Mouse (Mus musculus) liver, embryonic 12.5 days (tissue): Measurements from ENCODE around the gene Hoxc6. TPM values are rescaled to one million over a fixed set of nuclear protein-coding genes. Genes with fewer than 3 reads are reported as not detected.

Experiments used
- ATAC-seq: fragments of 200-750 bp; cut with Nextera tagmentation; 2 replicates; pipeline ENCODE4 v1.8.0; 2017; ENCODE audit warnings: moderate number of reproducible peaks, mild to moderate bottlenecking, moderate library complexity
- H3K27ac ChIP-seq: fragments of 300-500 bp; sonication (generic); 2 replicates; pipeline ENCODE4 v1.5.1; 2016; ENCODE audit warnings: mild to moderate bottlenecking
- H3K27me3 ChIP-seq: fragments of 300-500 bp; sonication (generic); replicated peaks from 2 replicates; pipeline ENCODE4 v1.6.1; 2016; ENCODE audit warnings: mild to moderate bottlenecking, moderate library complexity
- H3K36me3 ChIP-seq: fragments of 300-500 bp; sonication (generic); 2 replicates; pipeline ENCODE4 v1.6.1; 2016; ENCODE audit warnings: mild to moderate bottlenecking, moderate library complexity
- H3K4me1 ChIP-seq: fragments of 300-500 bp; sonication (generic); 2 replicates; pipeline ENCODE4 v1.6.1; 2016
- H3K4me2 ChIP-seq: fragments of 300-500 bp; sonication (generic); 2 replicates; pipeline ENCODE4 v1.6.1; 2016; ENCODE audit warnings: mild to moderate bottlenecking, moderate library complexity
- H3K4me3 ChIP-seq: fragments of 300-500 bp; sonication (generic); 2 replicates; pipeline ENCODE4 v1.5.1; 2016; ENCODE audit warnings: mild to moderate bottlenecking, moderate library complexity
- H3K9ac ChIP-seq: fragments of 300-500 bp; sonication (generic); 2 replicates; pipeline ENCODE4 v1.6.1; 2016; ENCODE audit warnings: mild to moderate bottlenecking, moderate library complexity
- H3K9me3 ChIP-seq: fragments of 300-500 bp; sonication (generic); replicated peaks from 2 replicates; pipeline ENCODE4 v1.6.1; 2016; ENCODE audit warnings: mild to moderate bottlenecking, moderate library complexity
- WGBS: fragments of 180-500 bp; shearing (Covaris S2); methylation state at CpG from one replicate; pipeline ENCODE4 v1.1.7; 2016; ENCODE audit not compliant: insufficient replicate concordance; 5-methylcytosine and 5-hydroxymethylcytosine counted together
- polyA plus RNA-seq: library from polyadenylated mRNA; unstranded; fragments of >200 nt; fragmentation: Nextera tagmentation; extraction: Ambion mirVana; gene quantifications from 2 replicates; pipeline ENCODE4 v1.2.1, GENCODE M21; 2016

Hoxc6 gene
- polyA plus RNA-seq: 0.17 and 0.19 TPM in 2 replicates

DNA sequence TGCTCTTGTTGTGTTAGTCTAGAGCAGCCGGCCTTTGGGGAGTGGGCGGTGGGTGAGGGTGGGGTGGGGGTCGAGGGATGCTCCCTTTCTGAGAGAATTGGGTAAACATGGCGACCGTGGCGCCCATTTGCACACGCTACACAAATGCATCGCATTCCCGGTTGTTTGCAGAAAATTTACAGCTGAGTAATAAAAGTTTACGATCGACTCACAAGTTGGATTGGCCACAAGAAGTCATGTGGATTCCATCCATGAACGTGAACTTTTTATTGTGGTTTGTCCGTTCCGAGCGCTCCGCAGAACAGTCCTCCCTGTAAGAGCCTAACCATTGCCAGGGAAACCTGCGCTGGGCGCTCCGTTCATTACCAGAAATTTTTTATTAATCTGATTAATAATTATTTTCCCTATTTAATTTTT lies at the start of gene Hoxc6:
Gene Hoxc6, plus strand, starts transcription at position 319 of the 417 bp plus-strand sequence.
- peak within 1 kb of the TSS; percentile 48 for H3K4me3 ChIP-seq
- peak within 1 kb of the TSS; percentile 19; the same call in 1 of the 2 replicates for H3K9ac ChIP-seq
- no peak for ATAC-seq
- no peak within 1 kb of the TSS for H3K27ac ChIP-seq
- H3K36me3 ChIP-seq: no peaks in the 10 kb centered on the region
- H3K27me3 ChIP-seq: peaks cover 99% of the 10 kb centered on the region
- H3K4me2 ChIP-seq: peak within 1 kb of the TSS; percentile 69
- H3K4me1 ChIP-seq: peaks cover 17% of the 10 kb centered on the region; the same call in 1 of the 2 replicates
- 2% methylated on average over 19 of the region's 19 CpGs for WGBS
- H3K9me3 ChIP-seq: no peaks in the 10 kb centered on the region

- H3K4me3 ChIP-seq: no peak overlapping the region
- H3K27ac ChIP-seq: no peak overlapping the region
- H3K9me3 ChIP-seq: no peaks in the 10 kb centered on the region
- no peak for ATAC-seq
- H3K36me3 ChIP-seq: no peaks in the 10 kb centered on the region
- H3K9ac ChIP-seq: no peak overlapping the region
- H3K4me1 ChIP-seq: no peaks in the 10 kb centered on the region
- H3K27me3 ChIP-seq: peaks cover 99% of the 10 kb centered on the region
- 18% methylated on average over 2 of the region's 2 CpGs for WGBS
- no peak overlapping the region for H3K4me2 ChIP-seq
Measured at GRCm38 (mm10) chr15:102948842-102949241, 49.2 kb upstream of the Hoxc6 start.

- Histone ChIP-seq H3K9ac (no peak overlapping the region), H3K4me1 (no peaks in the 10 kb centered on the region), H3K27me3 (peaks cover 100% of the 10 kb centered on the region), H3K4me2 (no peak overlapping the region), H3K27ac (no peak overlapping the region), H3K9me3 (no peaks in the 10 kb centered on the region), H3K36me3 (no peaks in the 10 kb centered on the region), H3K4me3 (no peak overlapping the region)
- ATAC-seq: no peak
- WGBS: 3% methylated on average over 20 of the region's 20 CpGs
Measured at GRCm38 (mm10) chr15:102949696-102950095, 48.4 kb upstream of the Hoxc6 start.

DNA sequence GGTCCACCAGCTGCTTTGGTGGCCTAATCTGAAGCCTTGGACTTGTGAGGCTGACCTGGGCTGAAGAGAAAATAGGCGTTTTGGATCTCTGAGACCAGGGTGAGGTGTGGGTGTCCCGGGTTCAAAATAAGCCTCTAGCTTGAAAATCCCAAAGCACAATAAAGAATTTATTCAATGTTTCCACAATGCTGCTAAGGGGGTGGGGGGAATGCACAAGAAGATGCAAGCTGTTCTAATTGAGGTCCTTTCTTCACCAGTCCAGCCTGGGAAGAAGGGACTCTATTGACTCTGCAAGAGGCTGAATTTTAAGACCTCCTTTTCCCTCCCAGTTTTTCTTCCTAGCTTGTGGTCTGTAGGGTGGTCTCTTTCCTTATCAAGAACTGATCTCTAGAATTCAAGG lies 47.2 kb upstream of the Hoxc6 start:
- Histone ChIP-seq H3K9ac (no peak overlapping the region), H3K4me1 (no peaks in the 10 kb centered on the region), H3K4me2 (no peak overlapping the region), H3K27me3 (peaks cover 100% of the 10 kb centered on the region), H3K27ac (no peak overlapping the region), H3K9me3 (no peaks in the 10 kb centered on the region), H3K36me3 (no peaks in the 10 kb centered on the region), H3K4me3 (no peak overlapping the region)
- 16% methylated on average over 2 of the region's 2 CpGs for WGBS
- ATAC-seq: no peak

- H3K9ac ChIP-seq: no peak overlapping the region
- ATAC-seq: no peak
- 10% methylated on average over 6 of the region's 6 CpGs for WGBS
Measured at GRCm38 (mm10) chr15:102953561-102953960, 44.5 kb upstream of the Hoxc6 start.

DNA sequence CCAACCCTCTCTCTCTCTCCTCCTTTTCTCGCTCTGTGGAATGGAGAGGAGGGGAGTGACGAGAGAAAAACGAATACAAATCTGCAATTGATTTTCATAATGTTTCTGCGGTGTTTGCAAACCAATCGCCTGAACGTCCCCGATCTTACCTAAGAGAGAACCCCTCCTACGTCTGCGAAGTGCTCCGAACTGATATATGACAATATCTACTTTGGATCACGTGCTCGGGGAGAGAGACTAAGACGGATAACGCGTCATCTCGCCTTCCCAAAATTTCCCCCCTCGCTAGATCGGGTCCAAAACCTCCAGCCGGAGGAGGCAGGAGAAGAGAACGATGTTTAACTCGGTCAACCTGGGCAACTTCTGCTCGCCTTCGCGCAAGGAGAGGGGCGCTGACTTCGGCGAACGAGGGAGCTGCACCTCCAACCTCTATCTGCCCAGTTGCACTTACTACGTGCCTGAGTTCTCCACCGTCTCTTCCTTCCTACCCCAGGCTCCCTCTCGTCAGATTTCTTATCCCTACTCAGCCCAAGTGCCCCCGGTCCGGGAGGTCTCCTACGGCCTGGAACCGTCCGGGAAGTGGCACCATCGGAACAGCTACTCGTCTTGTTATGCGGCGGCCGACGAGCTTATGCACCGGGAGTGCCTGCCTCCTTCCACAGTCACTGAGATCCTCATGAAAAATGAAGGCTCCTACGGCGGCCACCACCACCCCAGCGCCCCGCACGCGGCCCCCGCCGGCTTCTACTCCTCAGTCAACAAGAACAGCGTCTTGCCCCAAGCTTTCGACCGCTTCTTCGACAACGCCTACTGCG lies 43.7 kb upstream of the Hoxc6 start, which contains the start of gene Hoxc11:
Gene Hoxc11, plus strand, starts transcription at position 236 of the 815 bp plus-strand sequence.
- no peaks in the 10 kb centered on the region for H3K4me1 ChIP-seq
- H3K27me3 ChIP-seq: peaks cover 99% of the 10 kb centered on the region
- H3K4me3 ChIP-seq: no peak within 1 kb of the TSS
- no peak within 1 kb of the TSS for H3K9ac ChIP-seq
- ATAC-seq: no peak
- 3% methylated on average over 57 of the region's 57 CpGs for WGBS
- H3K9me3 ChIP-seq: no peaks in the 10 kb centered on the region
- H3K27ac ChIP-seq: no peak within 1 kb of the TSS
- H3K36me3 ChIP-seq: no peaks in the 10 kb centered on the region
- no peak within 1 kb of the TSS for H3K4me2 ChIP-seq

More at GRCm38 (mm10) chr15:102953561-102953960, 44.5 kb upstream of the Hoxc6 start:
- Histone ChIP-seq H3K27ac (no peak overlapping the region), H3K4me3 (no peak overlapping the region), H3K27me3 (peaks cover 100% of the 10 kb centered on the region), H3K9me3 (no peaks in the 10 kb centered on the region), H3K4me1 (no peaks in the 10 kb centered on the region), H3K4me2 (no peak overlapping the region), H3K36me3 (no peaks in the 10 kb centered on the region)

DNA sequence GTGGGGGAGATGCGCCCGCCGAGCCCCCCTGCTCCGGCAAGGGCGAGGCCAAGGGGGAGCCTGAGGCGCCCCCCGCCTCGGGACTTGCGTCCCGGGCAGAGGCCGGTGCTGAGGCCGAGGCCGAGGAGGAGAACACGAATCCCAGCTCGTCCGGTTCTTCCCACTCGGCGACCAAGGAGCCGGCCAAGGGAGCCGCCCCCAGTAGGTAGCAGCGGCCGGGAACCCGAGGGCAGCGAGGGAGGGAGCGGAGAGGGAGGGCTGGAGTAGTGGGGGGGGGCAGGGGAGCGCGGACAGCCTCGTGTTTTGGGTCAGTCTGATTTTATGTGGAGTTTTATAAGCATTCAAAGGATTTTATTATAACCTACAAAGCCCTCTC lies 43.1 kb upstream of the Hoxc6 start:
- Histone ChIP-seq H3K27me3 (peaks cover 99% of the 10 kb centered on the region), H3K4me3 (no peak overlapping the region), H3K9me3 (no peaks in the 10 kb centered on the region), H3K4me2 (no peak overlapping the region), H3K36me3 (no peaks in the 10 kb centered on the region), H3K4me1 (no peaks in the 10 kb centered on the region), H3K27ac (no peak overlapping the region), H3K9ac (no peak overlapping the region)
- ATAC-seq: no peak
- WGBS: 3% methylated on average over 27 of the region's 28 CpGs

DNA sequence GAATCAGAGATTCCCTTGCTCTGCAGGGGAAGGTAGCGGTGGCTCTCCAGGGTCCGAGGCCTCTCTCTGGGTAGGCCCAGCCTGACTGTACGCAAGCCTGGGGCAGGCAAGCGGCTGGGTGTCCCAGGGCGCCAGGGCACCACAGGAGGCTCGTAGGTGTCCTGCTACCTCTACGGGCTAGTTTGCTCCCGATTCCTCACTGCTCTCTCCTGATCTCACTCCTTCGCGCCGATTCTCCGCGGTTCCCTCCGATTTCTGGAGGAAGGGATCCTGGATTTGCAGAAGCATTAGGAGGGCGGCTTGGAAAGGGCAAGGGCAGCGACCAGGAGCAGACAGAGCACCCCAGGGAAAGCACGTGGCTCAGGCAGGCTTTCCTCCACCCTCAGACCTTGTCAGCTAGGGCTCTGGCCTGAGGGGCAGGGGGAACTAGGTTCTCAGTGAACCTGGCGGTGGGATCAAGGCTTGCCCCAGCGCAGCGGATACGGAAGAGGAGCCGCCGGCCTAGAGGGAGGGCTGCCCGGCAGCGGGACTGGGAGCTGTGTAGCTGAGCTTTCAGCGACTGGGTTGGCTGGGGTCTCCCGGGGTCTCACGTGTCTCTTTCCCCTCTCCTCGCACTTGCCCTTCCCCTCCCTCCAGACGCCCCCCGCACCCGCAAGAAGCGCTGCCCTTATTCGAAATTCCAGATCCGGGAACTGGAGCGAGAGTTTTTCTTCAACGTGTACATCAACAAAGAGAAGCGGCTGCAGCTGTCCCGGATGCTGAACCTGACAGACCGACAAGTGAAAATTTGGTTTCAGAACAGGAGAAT lies 42.0 kb upstream of the Hoxc6 start:
- no peak overlapping the region for H3K4me3 ChIP-seq
- H3K9ac ChIP-seq: no peak overlapping the region
- no peaks in the 10 kb centered on the region for H3K9me3 ChIP-seq
- ATAC-seq: no peak
- 2% methylated on average over 40 of the region's 40 CpGs for WGBS
- H3K4me2 ChIP-seq: no peak overlapping the region
- peaks cover 99% of the 10 kb centered on the region for H3K27me3 ChIP-seq
- no peaks in the 10 kb centered on the region for H3K4me1 ChIP-seq
- no peaks in the 10 kb centered on the region for H3K36me3 ChIP-seq
- no peak overlapping the region for H3K27ac ChIP-seq

DNA sequence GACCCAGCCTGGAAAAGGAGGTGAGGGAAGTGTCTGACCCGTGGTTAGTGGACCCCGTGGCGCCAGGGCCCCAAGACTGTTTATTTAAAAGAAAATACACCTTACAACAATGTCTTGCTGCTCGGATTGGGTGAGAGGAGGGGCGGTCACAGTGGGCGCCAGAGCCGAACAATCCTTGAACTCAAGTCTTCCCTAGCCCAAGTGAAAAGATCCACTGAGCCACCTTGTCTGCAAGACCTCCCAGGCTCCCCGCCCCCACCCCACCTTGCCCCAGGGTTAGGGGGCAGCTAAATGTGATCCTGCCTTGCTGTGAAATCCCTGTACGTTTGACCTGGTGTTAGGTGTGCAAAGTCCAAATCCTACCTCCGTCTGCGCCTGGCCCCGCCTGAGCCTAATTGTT lies 41.2 kb upstream of the Hoxc6 start:
- no peak for ATAC-seq
- Histone ChIP-seq H3K27me3 (peaks cover 99% of the 10 kb centered on the region), H3K4me3 (no peak overlapping the region), H3K4me2 (no peak overlapping the region), H3K27ac (no peak overlapping the region), H3K36me3 (no peaks in the 10 kb centered on the region), H3K9ac (no peak overlapping the region), H3K4me1 (no peaks in the 10 kb centered on the region), H3K9me3 (no peaks in the 10 kb centered on the region)
- 2% methylated on average over 12 of the region's 12 CpGs for WGBS

GRCm38 (mm10) chr15:102959663-102960191 lies 38.3 kb upstream of the Hoxc6 start:
- Histone ChIP-seq H3K4me3 (no peak overlapping the region), H3K27me3 (peaks cover 98% of the 10 kb centered on the region), H3K27ac (no peak overlapping the region), H3K36me3 (no peaks in the 10 kb centered on the region), H3K9me3 (no peaks in the 10 kb centered on the region), H3K9ac (no peak overlapping the region), H3K4me1 (no peaks in the 10 kb centered on the region), H3K4me2 (no peak overlapping the region)
- ATAC-seq: no peak
- WGBS: 4% methylated on average over 13 of the region's 13 CpGs

DNA sequence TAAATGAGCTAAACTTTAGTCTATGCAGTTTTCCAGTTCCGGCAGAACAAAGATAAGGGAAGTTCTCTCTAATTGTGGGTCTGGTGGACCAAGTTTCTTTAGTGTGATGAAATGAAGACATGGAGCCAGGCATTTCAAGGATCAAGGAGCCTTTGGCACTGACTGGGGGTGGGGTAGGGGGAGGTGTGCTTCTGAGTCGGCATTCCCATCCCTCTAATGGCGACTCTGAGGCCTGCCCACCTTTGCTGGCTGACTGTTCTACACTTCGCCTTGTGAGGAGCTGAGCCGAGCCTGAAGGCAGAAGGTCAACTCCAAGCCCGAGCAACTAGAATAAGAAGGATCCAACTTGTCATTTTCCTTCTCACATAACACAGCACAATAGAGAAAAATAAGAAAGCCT lies 36.3 kb upstream of the Hoxc6 start:
- WGBS: 5% methylated on average over 6 of the region's 6 CpGs
- Histone ChIP-seq H3K27me3 (peaks cover 98% of the 10 kb centered on the region), H3K4me1 (no peaks in the 10 kb centered on the region), H3K9ac (no peak overlapping the region), H3K27ac (no peak overlapping the region), H3K36me3 (no peaks in the 10 kb centered on the region), H3K4me2 (no peak overlapping the region), H3K4me3 (no peak overlapping the region), H3K9me3 (no peaks in the 10 kb centered on the region)
- no peak for ATAC-seq

- Histone ChIP-seq H3K27me3 (peaks cover 98% of the 10 kb centered on the region), H3K9ac (no peak overlapping the region), H3K9me3 (no peaks in the 10 kb centered on the region), H3K4me3 (no peak overlapping the region), H3K4me1 (no peaks in the 10 kb centered on the region), H3K27ac (no peak overlapping the region), H3K4me2 (no peak overlapping the region), H3K36me3 (no peaks in the 10 kb centered on the region)
- 2% methylated on average over 13 of the region's 13 CpGs for WGBS
- no peak for ATAC-seq
Measured at GRCm38 (mm10) chr15:102962492-102962891, 35.6 kb upstream of the Hoxc6 start.
